Mouse (Mus musculus) C2C12 (cell line): ENCODE results near the gene Grid2. TPM values are rescaled to one million over a fixed set of nuclear protein-coding genes. Genes with fewer than 3 reads are reported as not detected.

Experiments used
- H3K27me3 ChIP-seq: one replicate; pipeline ENCODE4 v1.6.1; 2011; ENCODE audit not compliant: control insufficient read depth, insufficient read depth, insufficient read length
- H3K36me3 ChIP-seq: one replicate; pipeline ENCODE4 v1.6.1; 2011; ENCODE audit not compliant: control insufficient read depth, insufficient read depth
- H3K4me3 ChIP-seq: one replicate; pipeline ENCODE4 v1.5.1; 2011; ENCODE audit warnings: mild to moderate bottlenecking, control low read depth; ENCODE audit not compliant: poor library complexity, insufficient read depth, severe bottlenecking
- H3K79me2 ChIP-seq: one replicate; pipeline ENCODE4 v1.6.1; 2011; ENCODE audit not compliant: control insufficient read depth, insufficient read depth
- H3K79me3 ChIP-seq: one replicate; pipeline ENCODE4 v1.6.1; 2011; ENCODE audit warnings: low read depth, control low read depth
- H3ac ChIP-seq: one replicate; pipeline ENCODE3; 2011; ENCODE audit warnings: low read depth; ENCODE audit not compliant: control insufficient read depth, insufficient read length
- CEBPB ChIP-seq: IDR thresholded peaks from one replicate; pipeline ENCODE4 v1.6.1; 2011; ENCODE audit warnings: low read depth, mild to moderate bottlenecking, control low read depth, moderate library complexity
- CTCF ChIP-seq: IDR thresholded peaks from one replicate; pipeline ENCODE4 v1.5.1; 2011; ENCODE audit not compliant: control insufficient read depth, insufficient read depth, insufficient read length
- FOSL1 ChIP-seq: IDR thresholded peaks from one replicate; pipeline ENCODE4 v1.8.0; 2011; ENCODE audit warnings: mild to moderate bottlenecking, low read length; ENCODE audit not compliant: poor library complexity, insufficient read depth, severe bottlenecking
- MAX ChIP-seq: IDR thresholded peaks from one replicate; pipeline ENCODE4 v1.6.1; 2011; ENCODE audit warnings: mild to moderate bottlenecking, control low read depth
- MYOD1 ChIP-seq: IDR thresholded peaks from one replicate; pipeline ENCODE4 v1.6.1; 2011; ENCODE audit warnings: low read depth; ENCODE audit not compliant: control insufficient read depth, insufficient read length
- MYOG ChIP-seq: IDR thresholded peaks from one replicate; pipeline ENCODE4 v1.6.1; 2011; ENCODE audit not compliant: control insufficient read depth, insufficient read length; ENCODE audit errors: extremely low read depth
- USF1 ChIP-seq: IDR thresholded peaks from one replicate; pipeline ENCODE4 v1.6.1; 2011; ENCODE audit warnings: low read depth, mild to moderate bottlenecking, control low read depth, moderate library complexity
- polyA plus RNA-seq: library from polyadenylated mRNA; unstranded; fragments of >200 nt; fragmentation: generic; extraction: Trizol; gene quantifications from one replicate; pipeline ENCODE4 v1.2.1, GENCODE M21; 2012; ENCODE audit warnings: missing spikeins

The Grid2 gene
- polyA plus RNA-seq, 1 experiment, result not detected

GRCm38 (mm10) chr6:64605753-64606152 lies 1350.1 kb downstream of the Grid2 start:
- no peaks in the 10 kb centered on the region for H3K79me2 ChIP-seq
- TF ChIP-seq USF1, result no peak
- no peak for TF ChIP-seq MYOG
- TF ChIP-seq MYOD1, result no peak
- no peak for TF ChIP-seq CEBPB
- no peak for TF ChIP-seq MAX
- no peaks in the 10 kb centered on the region for H3K27me3 ChIP-seq
- H3K36me3 ChIP-seq, result no peaks in the 10 kb centered on the region
- no peaks in the 10 kb centered on the region for H3K79me3 ChIP-seq
- H3ac ChIP-seq, result no peak overlapping the region
- H3K4me3 ChIP-seq, result no peak overlapping the region

- no peaks in the 10 kb centered on the region for H3K36me3 ChIP-seq
- H3K4me3 ChIP-seq, result no peak overlapping the region
- H3K27me3 ChIP-seq, result no peaks in the 10 kb centered on the region
- no peaks in the 10 kb centered on the region for H3K79me2 ChIP-seq
- H3K79me3 ChIP-seq, result no peaks in the 10 kb centered on the region
- TF ChIP-seq MYOD1 (no peak), FOSL1 (no peak), MAX (no peak), CEBPB (no peak), MYOG (no peak), CTCF (no peak), USF1 (no peak)
- no peak overlapping the region for H3ac ChIP-seq
Observed at GRCm38 (mm10) chr6:64607041-64607440, 1351.4 kb downstream of the Grid2 start.

GRCm38 (mm10) chr6:64607942-64608341 lies 1352.3 kb downstream of the Grid2 start:
- Histone ChIP-seq H3K79me2 (no peaks in the 10 kb centered on the region), H3K79me3 (no peaks in the 10 kb centered on the region), H3K4me3 (no peak overlapping the region), H3K36me3 (no peaks in the 10 kb centered on the region), H3K27me3 (no peaks in the 10 kb centered on the region), H3ac (no peak overlapping the region)
- TF ChIP-seq FOSL1 (no peak), MYOD1 (no peak), CTCF (no peak), MYOG (no peak), USF1 (no peak), CEBPB (no peak), MAX (no peak)

GRCm38 (mm10) chr6:64616843-64617242 lies 1361.2 kb downstream of the Grid2 start:
- TF ChIP-seq CTCF (no peak), USF1 (no peak), MAX (no peak), MYOD1 (no peak), MYOG (no peak)
- Histone ChIP-seq H3K79me3 (no peaks in the 10 kb centered on the region), H3K27me3 (no peaks in the 10 kb centered on the region), H3K36me3 (no peaks in the 10 kb centered on the region), H3K4me3 (no peak overlapping the region), H3ac (no peak overlapping the region), H3K79me2 (no peaks in the 10 kb centered on the region)

GRCm38 (mm10) chr6:64617417-64618135 lies 1361.9 kb downstream of the Grid2 start:
- H3K27me3 ChIP-seq, result no peaks in the 10 kb centered on the region
- H3K36me3 ChIP-seq, result no peaks in the 10 kb centered on the region
- H3K79me2 ChIP-seq, result no peaks in the 10 kb centered on the region
- TF ChIP-seq FOSL1, result no peak
- TF ChIP-seq USF1, result no peak
- no peaks in the 10 kb centered on the region for H3K79me3 ChIP-seq
- H3ac ChIP-seq, result no peak overlapping the region
- no peak overlapping the region for H3K4me3 ChIP-seq

GRCm38 (mm10) chr6:64623404-64623803 lies 1367.7 kb downstream of the Grid2 start:
- no peak overlapping the region for H3ac ChIP-seq
- H3K79me3 ChIP-seq, result no peaks in the 10 kb centered on the region
- no peak for TF ChIP-seq CEBPB
- TF ChIP-seq CTCF, result no peak
- H3K4me3 ChIP-seq, result no peak overlapping the region
- no peaks in the 10 kb centered on the region for H3K27me3 ChIP-seq
- no peaks in the 10 kb centered on the region for H3K36me3 ChIP-seq
- no peaks in the 10 kb centered on the region for H3K79me2 ChIP-seq
